Mouse (Mus musculus): Measurements from ENCODE around the gene Cep19.

GRCm38 (mm10) chr16:32107342-32108045 is 7.9 kb downstream of the Cep19 start:
- TF ChIP-seq CTCF (IDR thresholded peaks at IDR 0.05; ENCODE audit: control insufficient read depth, insufficient read depth, low read length) (no peak), POLR2A (IDR thresholded peaks at IDR 0.05; ENCODE audit: borderline replicate concordance, control insufficient read depth, low read depth, low read length) (no peak)

Measured in bone marrow, adult 2 months (tissue).